Comparison of ENCODE assay signal across 8 mouse cellular contexts in the genomic region with DNA sequence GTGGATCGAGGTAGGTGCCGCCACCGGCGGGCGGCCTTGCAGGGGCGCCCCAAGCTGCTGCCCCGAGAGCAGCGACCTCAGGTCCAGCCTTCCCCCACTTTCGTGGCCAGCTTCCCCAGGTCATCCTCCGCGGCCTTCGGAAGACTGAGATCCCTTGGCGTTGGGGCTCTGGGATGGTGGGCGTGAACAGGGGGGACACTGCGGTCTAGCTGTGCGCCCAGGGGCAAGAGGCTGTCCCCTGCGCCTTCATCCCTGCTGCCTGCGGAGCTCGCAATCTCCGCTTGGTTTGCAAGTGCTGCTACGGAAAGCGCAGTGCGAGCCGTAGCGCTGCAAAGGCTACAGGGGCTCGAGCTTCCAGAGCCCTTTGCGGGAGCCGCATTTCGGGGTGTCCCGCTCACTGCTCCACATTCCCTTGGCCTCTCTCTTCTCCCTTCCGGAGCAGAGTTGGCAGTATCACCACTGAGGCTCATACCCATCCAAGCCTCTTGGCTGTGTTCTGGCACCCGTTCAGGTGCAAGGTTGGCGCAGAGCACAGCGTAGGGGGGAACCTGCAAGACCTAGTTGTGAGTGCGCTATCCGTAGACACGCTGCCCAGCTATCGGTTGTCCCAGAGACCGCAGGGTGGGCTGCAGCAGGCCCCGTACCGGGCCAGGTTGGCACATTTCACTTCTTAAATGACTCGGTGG. TPM values are rescaled to one million over a fixed set of nuclear protein-coding genes. Genes with fewer than 3 reads are reported as not detected.
DNase-seq lines count a peak whose midpoint lies in the region; ATAC-seq and TF ChIP-seq lines count a peak whose summit lies in the region.

No protein-coding gene starts in this region.

- TF ChIP-seq CTCF in lung, embryonic 14.5 days (IDR thresholded peaks at IDR 0.05; ENCODE audit: low read depth) = 0 out of 2 replicates have a peak, but pooled peaks have one; percentile 1

- H3K27me3 ChIP-seq in forebrain, embryonic 15.5 days = no peaks in the 10 kb centered on the region
- H3K27me3 ChIP-seq in lung, embryonic 14.5 days (ENCODE audit: insufficient read depth, low read length) = peaks cover 18% of the 10 kb centered on the region

- under 1% methylated on average over 42 of the region's 42 CpGs for WGBS in forebrain, embryonic 15.5 days
- WGBS in lung, embryonic 14.5 days = under 1% methylated on average over 42 of the region's 42 CpGs

- H3K9me3 ChIP-seq in forebrain, embryonic 15.5 days = no peaks in the 10 kb centered on the region
- no peaks in the 10 kb centered on the region for H3K9me3 ChIP-seq in lung, embryonic 14.5 days (ENCODE audit: low read depth, low read length)

- peak; percentile 72 for ATAC-seq in forebrain, embryonic 15.5 days (replicated peaks)
- ATAC-seq in lung, embryonic 14.5 days (ENCODE audit: insufficient read depth) = peak; percentile 74

- DNase-seq in 3134 (ENCODE audit: extremely low read depth, insufficient read length, low spot score) = peak; percentile 5
- DNase-seq in heart, postnatal 10 days = peak; percentile 76 to 78
- DNase-seq in kidney, postnatal 4 days = peak; percentile 55 to 74
- DNase-seq in lung, embryonic 14.5 days = peak; percentile 78
- peak; percentile 74 for DNase-seq in retina, postnatal 1 day
- DNase-seq in spleen, postnatal 14 days (ENCODE audit: low spot score in 2 of 2) = no peak

- peak overlapping the region; percentile 64 for H3K4me3 ChIP-seq in brown adipose tissue, adult 24 weeks (ENCODE audit: insufficient read depth, low read depth, low read length)
- H3K4me3 ChIP-seq in forebrain, embryonic 15.5 days = peak overlapping the region; percentile 55
- peak overlapping the region; percentile 66 for H3K4me3 ChIP-seq in lung, embryonic 14.5 days (ENCODE audit: low read depth, low read length)

- H3K4me2 ChIP-seq in forebrain, embryonic 15.5 days (replicated peaks) = peak overlapping the region; percentile 75
- H3K4me2 ChIP-seq in lung, embryonic 14.5 days = peak overlapping the region; percentile 92

- intact Hi-C loops in heart, postnatal 10 days (cut with DNase I) = loop anchor here (2.0 to 5.0 kb wide), 2 partner anchors 29 to 101 kb away; no protein-coding TSS in a partner anchor

- H3K27ac ChIP-seq in brown adipose tissue, adult 24 weeks (replicated peaks; ENCODE audit: low read depth, low read length) = no peak overlapping the region
- peak overlapping the region; percentile 81 for H3K27ac ChIP-seq in forebrain, embryonic 15.5 days (replicated peaks)
- H3K27ac ChIP-seq in lung, embryonic 14.5 days (ENCODE audit: low read depth) = peak overlapping the region; percentile 77

- peaks cover 6% of the 10 kb centered on the region for H3K4me1 ChIP-seq in brown adipose tissue, adult 24 weeks (ENCODE audit: control insufficient read depth, insufficient read depth, insufficient read length, low read length)
- peaks cover 42% of the 10 kb centered on the region for H3K4me1 ChIP-seq in forebrain, embryonic 15.5 days
- peaks cover 3% of the 10 kb centered on the region; the same call in 1 of the 2 replicates for H3K4me1 ChIP-seq in lung, embryonic 14.5 days (ENCODE audit: insufficient read depth)

- no peaks in the 10 kb centered on the region for H3K36me3 ChIP-seq in forebrain, embryonic 15.5 days
- no peaks in the 10 kb centered on the region for H3K36me3 ChIP-seq in lung, embryonic 14.5 days (ENCODE audit: insufficient read depth)

- peak overlapping the region; percentile 69 for H3K9ac ChIP-seq in forebrain, embryonic 15.5 days (replicated peaks)
- H3K9ac ChIP-seq in lung, embryonic 14.5 days = peak overlapping the region; percentile 58

RNA-seq across cellular contexts. Expression of gene Limch1, which starts 0.5 kb away (rescaled TPM):
- polyA plus RNA-seq in brown adipose tissue, adult 24 weeks (2012; ENCODE audit: insufficient read depth, insufficient read length, missing spikeins) = 15.4 and 18.3 TPM in 2 replicates
- 84.3 and 85.1 TPM in 2 replicates for polyA plus RNA-seq in forebrain, embryonic 15.5 days (2015; fragmentation: Nextera tagmentation; extraction: Ambion mirVana)
- 100 to 1,000 TPM; 149 to 150 TPM for total RNA-seq in heart, postnatal 10 days (2021)
- polyA plus RNA-seq in lung, embryonic 14.5 days (2014; fragmentation: Nextera tagmentation; extraction: Ambion mirVana) = 67.8 and 70.5 TPM in 2 replicates

Comparison
In these comparisons a context has a peak if more than half of its experiments do, and no peak if none do; other contexts are left out.
1. DNase-seq: peak in 3134 (single experiment), heart, postnatal 10 days (2 of 2), kidney, postnatal 4 days (2 of 2), lung, embryonic 14.5 days (single experiment) and retina, postnatal 1 day (single experiment); none in spleen, postnatal 14 days (0 of 2).
2. Peak in every context shown above with its lines, with median percentiles within 50 percentile points of each other: H3K4me3 ChIP-seq.